Mouse (Mus musculus) MEL (cell line): ENCODE measurements around the gene Iqcd. TPM values are rescaled to one million over a fixed set of nuclear protein-coding genes. Genes with fewer than 3 reads are reported as not detected.

Experiments used
- DNase-seq: peaks from one replicate; pipeline ENCODE4 v3.0.0; 2011; ENCODE audit warnings: low read depth, low spot score
- H3K27ac ChIP-seq: 2 replicates; pipeline ENCODE4 v1.5.1; 2012; ENCODE audit warnings: low read depth, mild to moderate bottlenecking, control low read depth, low read length, moderate library complexity; ENCODE audit not compliant: control insufficient read depth
- H3K27me3 ChIP-seq, 2 experiments: fragments of 150-350 bp in 1 of 2; sonication (generic) in 1 of 2; 2 replicates each; pipeline ENCODE4 v1.6.1; 2012; ENCODE audit warnings: low read length in 2 of 2, mild to moderate bottlenecking in 2 of 2, improper control_type of control experiment in 1 of 2, moderate library complexity in 1 of 2; ENCODE audit not compliant: insufficient read depth in 2 of 2, control insufficient read depth in 1 of 2
- H3K36me3 ChIP-seq, 2 experiments: 2 replicates each; pipeline ENCODE4 v1.6.1; 2012 to 2014; ENCODE audit warnings: low read length in 2 of 2, improper control_type of control experiment in 1 of 2, inconsistent platforms in 1 of 2, mild to moderate bottlenecking in 1 of 2; ENCODE audit not compliant: insufficient read depth in 2 of 2, control insufficient read depth in 1 of 2
- H3K4me1 ChIP-seq, 2 experiments: fragments of 150-350 bp in 1 of 2; sonication (generic) in 1 of 2; 2 replicates each; pipeline ENCODE4 v1.6.1; 2012; ENCODE audit warnings: low read length in 2 of 2, improper control_type of control experiment in 1 of 2, mild to moderate bottlenecking in 1 of 2; ENCODE audit not compliant: insufficient read depth in 2 of 2, control insufficient read depth in 1 of 2
- H3K4me3 ChIP-seq, 2 experiments: fragments of 150-350 bp in 1 of 2; sonication (generic) in 1 of 2; 2 replicates each; pipeline ENCODE4 v1.5.1; 2012; ENCODE audit warnings: low read depth in 2 of 2, low read length in 2 of 2, mild to moderate bottlenecking in 2 of 2, moderate library complexity in 2 of 2, control low read depth in 1 of 2, improper control_type of control experiment in 1 of 2; ENCODE audit not compliant: control insufficient read depth in 1 of 2, insufficient read depth in 1 of 2
- H3K79me2 ChIP-seq: 2 replicates; pipeline ENCODE4 v1.6.1; 2012; ENCODE audit warnings: mild to moderate bottlenecking, low read length, moderate library complexity; ENCODE audit not compliant: control insufficient read depth, poor library complexity, insufficient read depth
- H3K9ac ChIP-seq: 2 replicates; pipeline ENCODE4 v1.6.1; 2012; ENCODE audit warnings: low read depth, mild to moderate bottlenecking, control low read depth, low read length, moderate library complexity; ENCODE audit not compliant: control insufficient read depth, poor library complexity, severe bottlenecking
- H3K9me3 ChIP-seq: fragments of 150-350 bp; sonication (generic); replicated peaks from 2 replicates; pipeline ENCODE4 v1.6.1; 2012; ENCODE audit warnings: mild to moderate bottlenecking, low read length, improper control_type of control experiment, moderate library complexity; ENCODE audit not compliant: insufficient read depth
- CTCF ChIP-seq, 3 experiments: IDR thresholded peaks in 2 of 3; conservative IDR thresholded peaks in 1 of 3; 2 replicates each; pipeline ENCODE4 v1.5.1; 2011 to 2012; ENCODE audit warnings: low read length in 3 of 3, low read depth in 2 of 3, mild to moderate bottlenecking in 2 of 3, improper control_type of control experiment in 1 of 3, inconsistent platforms in 1 of 3, mixed read lengths in 1 of 3, moderate library complexity in 1 of 3; ENCODE audit not compliant: control insufficient read depth in 1 of 3, insufficient read depth in 1 of 3, poor library complexity in 1 of 3, severe bottlenecking in 1 of 3
- EP300 ChIP-seq, 2 experiments: IDR thresholded peaks; 2 replicates each; pipeline ENCODE4 v1.6.1; 2011; ENCODE audit warnings: improper control_type of control experiment in 2 of 2, low read length in 2 of 2, low read depth in 1 of 2, mild to moderate bottlenecking in 1 of 2
- ETS1 ChIP-seq: IDR thresholded peaks from 2 replicates; pipeline ENCODE4 v1.6.1; 2012; ENCODE audit warnings: low read depth, mild to moderate bottlenecking, inconsistent platforms, low read length, improper control_type of control experiment, moderate library complexity
- GABPA ChIP-seq: IDR thresholded peaks from 2 replicates; pipeline ENCODE4 v1.6.1; 2012; ENCODE audit warnings: low read depth, mild to moderate bottlenecking, inconsistent platforms, low read length, improper control_type of control experiment, moderate library complexity
- HCFC1 ChIP-seq: IDR thresholded peaks from 2 replicates; pipeline ENCODE4 v1.6.1; 2012; ENCODE audit warnings: low read depth, mild to moderate bottlenecking, inconsistent platforms, low read length, improper control_type of control experiment, moderate library complexity
- KAT2A ChIP-seq: conservative IDR thresholded peaks from 2 replicates; pipeline ENCODE4 v1.6.1; 2012; ENCODE audit warnings: low read depth, low read length, improper control_type of control experiment, inconsistent platforms
- MAX ChIP-seq: IDR thresholded peaks from 2 replicates; pipeline ENCODE4 v1.6.1; 2011; ENCODE audit warnings: low read length, improper control_type of control experiment
- MEF2A ChIP-seq: IDR thresholded peaks from 2 replicates; pipeline ENCODE4 v1.6.1; 2014; ENCODE audit warnings: low read depth, mild to moderate bottlenecking, inconsistent platforms, low read length, improper control_type of control experiment; ENCODE audit not compliant: poor library complexity, insufficient replicate concordance, severe bottlenecking; ENCODE audit errors: extremely low read depth
- MXI1 ChIP-seq: IDR thresholded peaks from 2 replicates; pipeline ENCODE4 v1.6.1; 2011; ENCODE audit warnings: mild to moderate bottlenecking, low read depth, low read length, improper control_type of control experiment
- MYB ChIP-seq: IDR thresholded peaks from 2 replicates; pipeline ENCODE4 v1.6.1; 2011; ENCODE audit warnings: mild to moderate bottlenecking, low read depth, low read length, improper control_type of control experiment
- MYC ChIP-seq: IDR thresholded peaks from 2 replicates; pipeline ENCODE4 v1.6.1; 2011; ENCODE audit warnings: low read depth, mild to moderate bottlenecking, low read length, improper control_type of control experiment, moderate library complexity
- POLR2AphosphoS2 ChIP-seq: IDR thresholded peaks from 2 replicates; pipeline ENCODE4 v1.6.1; 2011; ENCODE audit warnings: low read length, improper control_type of control experiment
- POLR2AphosphoS5 ChIP-seq: IDR thresholded peaks from 2 replicates; pipeline ENCODE4 v1.6.1; 2012; ENCODE audit warnings: low read depth, borderline replicate concordance, mild to moderate bottlenecking, inconsistent platforms, low read length, moderate library complexity, mixed read lengths
- RAD21 ChIP-seq: IDR thresholded peaks from 2 replicates; pipeline ENCODE4 v1.6.1; 2011; ENCODE audit warnings: mild to moderate bottlenecking, low read depth, low read length, improper control_type of control experiment
- SIN3A ChIP-seq: IDR thresholded peaks from 2 replicates; pipeline ENCODE4 v1.6.1; 2012; ENCODE audit warnings: low read length, improper control_type of control experiment, inconsistent platforms
- SMC3 ChIP-seq: IDR thresholded peaks from 2 replicates; pipeline ENCODE4 v1.6.1; 2011; ENCODE audit warnings: low read depth, low read length, improper control_type of control experiment
- TCF12 ChIP-seq: IDR thresholded peaks from 2 replicates; pipeline ENCODE4 v1.6.1; 2014; ENCODE audit warnings: low read depth, mild to moderate bottlenecking, inconsistent platforms, low read length, improper control_type of control experiment, moderate library complexity
- UBTF ChIP-seq: IDR thresholded peaks from 2 replicates; pipeline ENCODE4 v1.6.1; 2012; ENCODE audit warnings: low read depth, mild to moderate bottlenecking, inconsistent platforms, low read length, improper control_type of control experiment, moderate library complexity, borderline replicate concordance; ENCODE audit not compliant: insufficient read depth
- USF1 ChIP-seq: IDR thresholded peaks from 2 replicates; pipeline ENCODE4 v1.6.1; 2014; ENCODE audit warnings: low read depth, mild to moderate bottlenecking, inconsistent platforms, low read length, improper control_type of control experiment, moderate library complexity
- ZC3H11A ChIP-seq: IDR thresholded peaks from 2 replicates; pipeline ENCODE4 v1.6.1; 2012; ENCODE audit warnings: low read depth, mild to moderate bottlenecking, inconsistent platforms, low read length, improper control_type of control experiment
- ZKSCAN1 ChIP-seq: IDR thresholded peaks from 2 replicates; pipeline ENCODE4 v1.6.1; 2012; ENCODE audit warnings: low read depth, mild to moderate bottlenecking, inconsistent platforms, low read length, improper control_type of control experiment, moderate library complexity
- polyA plus RNA-seq, 2 experiments: library from polyadenylated mRNA; stranded (reverse) in 1 of 2; unstranded in 1 of 2; fragments of >175 nt in 1 of 2; fragments of >200 nt in 1 of 2; gene quantifications; 2 replicates each; pipeline versions ENCODE4 v1.2.1 to v1.2.4; 2012; ENCODE audit warnings: low replicate concordance in 2 of 2, low read depth in 1 of 2; ENCODE audit not compliant: insufficient read length in 2 of 2, insufficient read depth in 1 of 2, missing spikeins in 1 of 2
- total RNA-seq: library from RNA; depleted of rRNA; stranded (reverse); fragments of 300-350 nt; gene quantifications from 2 replicates; pipeline ENCODE4 v1.2.3, GENCODE M21; 2012

Iqcd gene
- total and polyA plus RNA-seq, 3 experiments: 1.1 to 2.2 TPM; not detected in 1

GRCm38 (mm10) chr5:120587940-120588568 is 762 bp upstream of the Iqcd start (continued):
- no peak for TF ChIP-seq GABPA
- TF ChIP-seq, all 39 proteins: peak for 4

- DNase-seq: peak; percentile 70
- TF ChIP-seq CTCF (IDR thresholded peaks at IDR 0.05 in 2 of 3, conservative IDR thresholded peaks at IDR 0.05 in 1 of 3; ENCODE audit: control insufficient read depth in 1 of 3, insufficient read depth in 1 of 3, low read depth in 2 of 3, low read length in 3 of 3, poor library complexity in 1 of 3, severe bottlenecking in 1 of 3) (peak; percentile 60 to 66 (median 62)), EP300 (IDR thresholded peaks at IDR 0.05; ENCODE audit: low read depth in 1 of 2, low read length in 2 of 2) (no peak), POLR2AphosphoS2 (no peak), MYB (no peak), SMC3 (peak; percentile 34), TCF12 (no peak), KAT2A (no peak), MEF2A (no peak), MAX (no peak), RAD21 (peak; percentile 48), MYC (0 out of 2 replicates have a peak, but pooled peaks have one; percentile 41), ETS1 (no peak), ZC3H11A (peak; percentile 44; the same call in 1 of the 2 replicates), SIN3A (no peak), UBTF (no peak), USF1 (no peak)
- Histone ChIP-seq H3K9ac (no peak overlapping the region), H3K27ac (no peak overlapping the region), H3K4me1 (peaks cover 6 to 21% of the 10 kb centered on the region in 2 experiments), H3K4me3 (no peak overlapping the region), H3K79me2 (peaks cover 5% of the 10 kb centered on the region), H3K9me3 (no peaks in the 10 kb centered on the region), H3K27me3 (no peaks in the 10 kb centered on the region), H3K36me3 (peaks cover 0 to 12% of the 10 kb centered on the region in 2 experiments; a peak in 2 of 4 replicates)
Observed at GRCm38 (mm10) chr5:120590356-120591010, 1.7 kb downstream of the Iqcd start.

- peaks cover 5% of the 10 kb centered on the region for H3K79me2 ChIP-seq
- peaks cover 0 to 5% of the 10 kb centered on the region in 2 experiments; a peak in 1 of 4 replicates for H3K36me3 ChIP-seq
- H3K9me3 ChIP-seq: no peaks in the 10 kb centered on the region
- TF ChIP-seq ZKSCAN1 (no peak), HCFC1 (no peak), SIN3A (no peak), EP300 (IDR thresholded peaks at IDR 0.05; ENCODE audit: low read depth in 1 of 2, low read length in 2 of 2) (no peak), MEF2A (no peak), MXI1 (0 out of 2 replicates have a peak, but pooled peaks have one; percentile 31), POLR2AphosphoS5 (no peak), USF1 (no peak), CTCF (IDR thresholded peaks at IDR 0.05 in 2 of 3, conservative IDR thresholded peaks at IDR 0.05 in 1 of 3; ENCODE audit: control insufficient read depth in 1 of 3, insufficient read depth in 1 of 3, low read depth in 2 of 3, low read length in 3 of 3, poor library complexity in 1 of 3, severe bottlenecking in 1 of 3) (peak; percentile 30 to 61 (median 53)), SMC3 (peak; percentile 17; the same call in 1 of the 2 replicates)
- peak; percentile 66 for DNase-seq
- H3K27me3 ChIP-seq: no peaks in the 10 kb centered on the region
- peaks cover 0 to 10% of the 10 kb centered on the region in 2 experiments; a peak in 2 of 4 replicates for H3K4me1 ChIP-seq
- H3K9ac ChIP-seq: no peak overlapping the region
- H3K27ac ChIP-seq: 0 out of 2 replicates have a peak overlapping the region, but pooled peaks have one; percentile 15
- H3K4me3 ChIP-seq: no peak overlapping the region
Observed at GRCm38 (mm10) chr5:120592141-120592540, 3.3 kb downstream of the Iqcd start.
